Mouse (Mus musculus): ENCODE data around the gene Mrpl18.
"Not testable (repeated sequence)": the region's sequence is repeated elsewhere in the genome, so short reads cannot be mapped to it uniquely, and the experiment has no call there.

Mrpl18 gene

DNA sequence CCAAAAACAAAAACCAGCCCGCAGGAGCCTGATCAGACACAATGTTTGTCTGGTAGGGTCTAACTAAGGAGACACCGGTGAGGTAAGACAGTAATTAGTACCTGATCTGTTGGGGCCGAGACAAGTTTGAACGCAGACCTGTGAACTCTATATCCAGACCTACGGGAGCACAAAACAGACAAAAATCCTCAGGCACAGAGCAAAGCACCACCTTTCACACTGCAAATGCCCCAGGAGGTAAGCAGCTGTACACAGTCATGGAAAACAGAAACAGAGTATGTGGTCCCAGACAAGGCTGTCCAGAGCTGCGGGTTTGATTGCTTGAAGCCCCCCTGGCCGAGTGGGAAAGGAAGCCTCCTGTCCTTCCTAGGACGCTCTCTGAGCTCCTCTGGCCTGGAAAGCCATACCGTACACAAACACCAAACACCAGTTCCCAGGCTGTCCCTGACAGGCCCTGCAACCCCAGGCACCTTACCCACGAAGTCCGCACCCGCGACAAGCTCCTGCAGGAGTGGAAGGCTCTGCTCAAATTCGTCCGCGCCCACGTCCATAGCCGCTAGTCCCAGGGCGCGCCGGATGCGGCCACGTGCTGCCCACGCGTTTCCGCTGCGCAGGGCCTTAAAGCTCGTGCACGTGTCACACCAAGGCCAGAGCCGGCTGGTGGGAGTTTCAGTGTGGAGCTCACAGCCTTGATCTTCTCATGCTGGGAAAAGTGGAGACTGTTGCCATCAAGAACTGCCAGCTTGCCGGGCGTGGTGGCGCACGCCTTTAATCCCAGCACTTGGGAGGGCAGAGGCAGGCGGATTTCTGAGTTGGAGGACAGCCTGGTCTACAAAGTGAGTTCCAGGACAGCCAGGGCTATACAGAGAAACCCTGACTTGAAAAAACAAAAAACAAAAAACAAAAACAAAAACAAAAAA is 6.5 kb downstream of the Mrpl18 start, which contains the start of gene Pnldc1:
Gene Pnldc1, minus strand, starts transcription at position 870 of the 920 bp plus-strand sequence.
- no peak for DNase-seq (ENCODE audit: low spot score)

DNA sequence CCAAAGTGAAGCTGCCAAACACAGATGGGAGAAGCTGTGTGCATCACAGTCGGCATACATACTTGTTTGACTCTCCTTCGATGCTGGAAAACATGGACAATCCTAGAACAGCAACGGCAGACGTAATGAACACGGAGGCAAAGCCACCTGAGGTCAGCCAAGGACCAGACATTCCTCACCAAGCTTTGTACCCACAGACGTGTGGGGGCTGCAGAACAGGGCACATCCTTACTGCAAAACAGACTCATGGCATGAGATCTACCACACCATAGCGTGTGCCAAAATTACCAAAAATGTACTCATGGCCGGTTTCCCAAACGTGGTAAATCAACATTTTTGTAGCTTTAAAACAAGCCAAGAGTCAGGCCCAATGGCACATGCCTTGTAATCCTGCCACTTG is 9.7 kb downstream of the Mrpl18 start:
- no peak for DNase-seq (ENCODE audit: low spot score)

GRCm38 (mm10) chr17:12905810-12906209 is 10.3 kb downstream of the Mrpl18 start:
- DNase-seq (ENCODE audit: low spot score) = no peak

DNA sequence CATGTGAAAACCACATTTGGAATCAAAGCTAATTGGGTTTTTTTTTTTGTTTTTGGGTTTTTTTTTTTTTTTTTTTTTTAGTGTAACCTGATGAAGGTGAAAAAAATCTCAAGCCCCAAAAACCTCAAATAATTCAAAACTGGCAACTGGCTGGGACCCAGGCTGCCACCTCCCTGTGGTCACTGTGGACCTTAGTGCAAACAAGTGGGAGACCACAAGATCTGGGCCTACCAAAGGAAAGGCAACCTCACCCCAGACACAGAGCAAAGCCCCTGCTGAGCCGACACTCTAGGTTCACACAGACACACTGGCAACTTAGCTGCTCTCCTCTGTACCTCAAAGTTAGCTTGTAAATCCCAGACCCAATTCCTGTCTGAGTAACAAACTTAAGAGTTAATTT is 11.8 kb downstream of the Mrpl18 start:
- no peak for DNase-seq (ENCODE audit: low spot score)

- DNase-seq (ENCODE audit: low spot score) = no peak
Observed at GRCm38 (mm10) chr17:12903372-12904333, 12.5 kb downstream of the Mrpl18 start.

DNA sequence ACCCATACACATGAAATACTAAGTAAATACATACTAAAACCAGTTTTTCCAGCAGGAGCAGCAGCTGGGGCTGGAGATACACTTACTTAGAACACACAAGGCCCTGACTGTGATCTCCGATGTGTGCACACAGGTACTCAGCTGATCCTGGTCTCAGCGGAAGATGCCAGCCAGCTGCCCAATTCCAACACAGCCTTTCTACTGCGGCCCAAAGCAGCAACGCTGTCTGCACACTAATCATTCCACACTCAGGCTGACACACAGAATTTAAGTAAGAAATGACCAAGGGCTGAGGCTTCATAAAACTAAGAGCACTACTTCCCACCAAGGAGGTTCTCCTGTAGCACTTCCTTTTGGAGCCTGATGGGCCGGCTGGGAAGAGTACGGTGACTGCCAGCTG is 13.9 kb downstream of the Mrpl18 start:
- DNase-seq (ENCODE audit: low spot score) = no peak

DNA sequence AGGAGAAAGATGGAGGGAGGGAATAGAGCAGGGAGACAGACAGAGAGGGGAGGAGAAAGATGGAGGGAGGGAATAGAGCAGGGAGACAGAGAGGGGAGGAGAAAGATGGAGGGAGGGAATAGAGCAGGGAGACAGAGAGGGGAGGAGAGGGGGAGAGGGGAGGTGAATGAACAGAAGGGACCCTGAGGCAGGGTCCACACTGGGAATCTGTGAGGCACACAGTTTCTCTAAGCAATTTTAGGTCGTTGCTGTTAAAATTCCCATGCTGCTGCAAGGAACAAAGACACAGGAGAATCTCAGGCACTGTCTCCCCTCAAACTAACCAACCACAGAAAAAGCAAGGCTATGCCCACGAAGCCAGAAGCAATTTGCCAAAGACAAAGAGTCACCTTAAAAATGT is 17.5 kb downstream of the Mrpl18 start:
- DNase-seq (ENCODE audit: low spot score) = not testable (repeated sequence)

GRCm38 (mm10) chr17:12897674-12898073 is 18.5 kb downstream of the Mrpl18 start:
- no peak for DNase-seq (ENCODE audit: low spot score)

DNA sequence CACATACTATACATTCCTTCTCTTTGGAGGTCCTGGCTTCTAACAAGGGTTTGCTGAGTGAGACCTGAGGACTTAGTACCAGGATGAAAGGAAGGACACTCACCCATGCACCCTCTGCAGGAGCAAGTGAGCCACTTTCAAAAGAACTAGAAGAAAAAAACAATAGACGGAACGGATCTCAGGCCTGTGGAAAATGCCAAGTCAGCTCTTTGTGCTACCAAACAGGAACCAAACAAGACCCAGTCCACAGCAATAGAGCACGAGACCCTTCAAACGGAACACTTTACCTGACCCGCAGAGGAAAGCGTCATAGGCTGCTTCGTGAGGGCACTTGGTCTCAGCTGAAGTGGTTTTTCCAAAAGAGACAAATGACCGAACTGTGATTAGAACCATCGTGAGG is 24.1 kb downstream of the Mrpl18 start:
- DNase-seq (ENCODE audit: low spot score) = no peak

DNA sequence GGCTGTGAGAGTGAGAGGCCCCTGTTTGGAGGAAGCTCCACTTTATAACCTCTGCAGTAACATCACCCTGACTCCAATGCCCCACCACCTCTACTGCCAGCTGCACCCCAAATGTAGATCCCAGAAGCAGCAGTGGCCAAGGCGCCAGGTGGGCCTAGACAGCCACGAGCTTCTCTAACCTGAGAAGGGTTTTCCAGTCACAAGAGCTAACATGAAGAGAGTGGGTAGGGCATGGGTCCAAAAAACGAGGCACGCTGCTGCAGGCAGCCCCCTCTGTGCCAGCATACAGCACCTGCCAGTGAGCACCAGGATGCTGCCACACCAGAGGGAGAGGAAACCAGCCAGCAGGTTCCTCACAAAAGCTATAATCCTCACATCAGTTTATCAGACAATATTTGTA is 25.1 kb downstream of the Mrpl18 start:
- no peak for DNase-seq (ENCODE audit: low spot score)

- peak; percentile 92 for DNase-seq (ENCODE audit: low spot score)
Observed at GRCm38 (mm10) chr17:12887021-12887775, 28.9 kb downstream of the Mrpl18 start.

GRCm38 (mm10) chr17:12886620-12887019 is 29.5 kb downstream of the Mrpl18 start:
- no peak for DNase-seq (ENCODE audit: low spot score)

DNA sequence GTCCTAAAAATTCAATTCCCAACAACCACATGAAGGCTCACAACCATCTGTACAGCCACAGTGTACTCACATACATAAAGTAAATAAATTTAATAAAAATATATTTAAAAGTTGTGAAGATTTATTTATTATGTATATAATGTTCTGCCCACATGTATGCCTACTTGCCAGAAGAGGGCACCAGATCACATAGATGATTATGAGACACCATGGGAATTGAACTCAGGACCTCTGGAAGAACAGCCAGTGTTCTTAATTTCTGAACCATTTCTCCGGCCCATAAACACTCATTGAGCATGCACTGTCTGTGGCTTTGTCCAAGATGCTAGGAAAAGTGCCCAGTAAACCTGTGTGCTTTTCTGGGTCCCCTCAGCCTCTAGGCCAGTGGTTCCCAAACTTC is 34.9 kb downstream of the Mrpl18 start:
- DNase-seq (ENCODE audit: low spot score) = peak; percentile 19

GRCm38 (mm10) chr17:12880178-12880577 is 36.0 kb downstream of the Mrpl18 start:
- peak; percentile 94 for DNase-seq (ENCODE audit: low spot score)

GRCm38 (mm10) chr17:12875734-12876133 is 40.4 kb downstream of the Mrpl18 start, which contains the start of gene Mrgprh:
Mrgprh (plus strand) TSS chr17:12876034.
- no peak for DNase-seq (ENCODE audit: low spot score)

GRCm38 (mm10) chr17:12872275-12873028 is 43.7 kb downstream of the Mrpl18 start:
- no peak for DNase-seq (ENCODE audit: low spot score)

DNA sequence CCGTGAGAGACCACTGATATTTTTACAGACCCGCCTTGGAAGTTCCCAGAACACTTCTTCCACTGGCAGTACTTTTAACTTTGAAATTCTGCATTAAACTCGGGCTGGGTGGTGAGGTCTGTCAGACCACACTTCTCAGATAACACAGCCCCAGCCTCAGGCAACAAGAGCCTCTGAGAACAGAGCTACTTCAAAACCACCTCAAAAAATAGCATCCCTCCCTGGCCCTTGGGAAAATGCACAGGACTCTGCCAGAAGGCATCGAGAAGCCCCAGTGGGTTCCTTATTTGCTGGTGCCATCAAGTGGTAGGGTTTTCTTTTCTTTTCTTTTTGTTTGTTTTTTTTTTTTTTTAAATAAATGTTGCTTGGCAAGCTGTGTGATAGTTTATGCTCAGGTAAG is 47.5 kb downstream of the Mrpl18 start:
- peak; percentile 22 for DNase-seq (ENCODE audit: low spot score)

- DNase-seq (ENCODE audit: low spot score) = no peak
Observed at GRCm38 (mm10) chr17:12868043-12868442, 48.1 kb downstream of the Mrpl18 start, which contains the start of gene Mas1. Mas1 (minus strand) TSS chr17:12868143.

DNA sequence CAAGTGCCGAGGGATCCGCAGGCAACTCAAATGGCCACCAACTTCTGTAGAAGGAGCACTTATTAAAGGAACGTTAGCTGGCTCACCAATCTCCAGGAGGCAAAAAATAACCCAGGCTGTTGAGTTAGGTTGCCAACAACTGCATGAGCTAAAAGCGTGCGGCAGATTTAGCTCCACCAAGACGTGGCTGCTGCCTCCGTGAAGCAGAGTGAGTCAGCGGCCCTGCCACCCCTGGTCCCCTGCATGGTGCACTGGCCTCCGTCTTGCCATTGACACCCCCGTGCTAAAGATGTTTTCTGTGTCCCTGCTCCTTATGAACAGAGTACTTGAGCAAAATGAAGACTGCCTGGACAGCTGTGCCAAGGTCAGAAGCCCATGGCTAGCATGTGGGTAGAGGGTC is 49.3 kb downstream of the Mrpl18 start:
- DNase-seq (ENCODE audit: low spot score) = no peak

DNA sequence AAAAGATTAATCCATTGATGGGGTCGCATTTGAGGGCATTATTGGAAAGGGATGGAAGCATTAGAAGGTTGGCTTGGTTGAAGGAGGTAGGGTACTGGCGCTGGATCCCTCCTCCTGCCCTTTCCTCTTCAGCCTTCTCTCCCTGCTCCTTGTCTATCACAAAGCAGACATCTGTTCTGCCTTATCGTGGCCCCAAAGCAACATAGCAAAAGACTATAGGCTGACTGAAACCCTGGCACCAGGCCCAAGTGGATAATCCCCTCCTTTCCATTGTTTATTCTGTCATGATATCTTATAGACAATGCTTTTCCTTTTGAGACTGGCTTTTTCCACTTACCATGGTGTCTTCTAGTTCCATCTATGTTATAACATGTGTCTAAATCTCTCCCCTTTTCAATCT is 50.7 kb downstream of the Mrpl18 start:
- DNase-seq (ENCODE audit: low spot score) = no peak

DNA sequence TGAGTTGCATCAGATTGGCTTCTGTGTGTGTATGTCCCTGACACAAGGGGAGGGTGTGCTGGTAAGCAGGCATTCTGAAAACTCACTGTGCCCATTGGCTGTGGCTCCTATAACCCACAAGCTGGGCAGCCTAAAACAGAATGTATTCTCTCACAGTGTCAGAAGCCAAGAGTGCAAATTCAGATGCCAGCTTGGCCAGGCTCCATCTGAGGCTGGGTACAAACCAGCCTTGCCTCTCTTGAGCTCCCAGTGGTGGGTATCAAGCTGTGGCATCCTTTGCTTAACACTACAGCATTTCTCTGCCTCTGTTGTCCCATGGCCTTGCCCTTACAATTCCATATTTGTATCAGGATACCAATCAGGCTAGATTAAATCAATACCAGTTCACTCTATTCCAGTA is 52.0 kb downstream of the Mrpl18 start:
- DNase-seq (ENCODE audit: low spot score) = peak; percentile 16

All from adipocyte (in vitro differentiated cells).